Mouse (Mus musculus): ENCODE measurements around the gene Aven. TPM values are rescaled to one million over a fixed set of nuclear protein-coding genes. Genes with fewer than 3 reads are reported as not detected.

Gene Aven
- total and polyA plus RNA-seq, 2 experiments from 2014 or later: 3.5 to 8.9 TPM

GRCm38 (mm10) chr2:112676721-112677120 is 184.0 kb downstream of the Aven start:
- Histone ChIP-seq H3K4me2 (ENCODE audit: low read depth, low read length, poor library complexity, severe bottlenecking) (no peak overlapping the region), H3K9ac (replicated peaks; ENCODE audit: low read length, poor library complexity, severe bottlenecking) (no peak overlapping the region), H3K9me3 (ENCODE audit: low read length) (no peaks in the 10 kb centered on the region), H3K36me3 (ENCODE audit: insufficient read depth, low read length) (no peaks in the 10 kb centered on the region), H3K4me1 (ENCODE audit: insufficient read depth, low read length) (no peaks in the 10 kb centered on the region), H3K27ac (ENCODE audit: low read depth, low read length) (no peak overlapping the region), H3K27me3 (ENCODE audit: insufficient read depth, low read length) (no peaks in the 10 kb centered on the region), H3K4me3 (ENCODE audit: low read depth, low read length) (no peak overlapping the region)
- no peak for ATAC-seq (ENCODE audit: low FRiP score)
- 19% methylated on average over 1 of the region's 1 CpGs for WGBS
- peak; percentile 6 for DNase-seq (ENCODE audit: low spot score)
- TF ChIP-seq CTCF (IDR thresholded peaks at IDR 0.05): no peak

- Histone ChIP-seq H3K4me3 (ENCODE audit: low read depth, low read length) (no peak overlapping the region), H3K4me2 (ENCODE audit: low read depth, low read length, poor library complexity, severe bottlenecking) (no peak overlapping the region), H3K27me3 (ENCODE audit: insufficient read depth, low read length) (no peaks in the 10 kb centered on the region), H3K9ac (replicated peaks; ENCODE audit: low read length, poor library complexity, severe bottlenecking) (no peak overlapping the region), H3K36me3 (ENCODE audit: insufficient read depth, low read length) (no peaks in the 10 kb centered on the region), H3K9me3 (ENCODE audit: low read length) (no peaks in the 10 kb centered on the region), H3K4me1 (ENCODE audit: insufficient read depth, low read length) (no peaks in the 10 kb centered on the region), H3K27ac (ENCODE audit: low read depth, low read length) (no peak overlapping the region)
- DNase-seq (ENCODE audit: low spot score): no peak
- no peak for ATAC-seq (ENCODE audit: low FRiP score)
- no peak for TF ChIP-seq CTCF (IDR thresholded peaks at IDR 0.05)
- 8% methylated on average over 1 of the region's 1 CpGs for WGBS
These were observed 184.5 kb downstream of the Aven start for GRCm38 (mm10) chr2:112677246-112677645.

- Histone ChIP-seq H3K4me1 (ENCODE audit: insufficient read depth, low read length) (no peaks in the 10 kb centered on the region), H3K27me3 (ENCODE audit: insufficient read depth, low read length) (no peaks in the 10 kb centered on the region), H3K4me3 (ENCODE audit: low read depth, low read length) (no peak overlapping the region), H3K36me3 (ENCODE audit: insufficient read depth, low read length) (no peaks in the 10 kb centered on the region), H3K9ac (replicated peaks; ENCODE audit: low read length, poor library complexity, severe bottlenecking) (no peak overlapping the region), H3K4me2 (ENCODE audit: low read depth, low read length, poor library complexity, severe bottlenecking) (no peak overlapping the region), H3K9me3 (ENCODE audit: low read length) (no peaks in the 10 kb centered on the region), H3K27ac (ENCODE audit: low read depth, low read length) (no peak overlapping the region)
- DNase-seq (ENCODE audit: low spot score): no peak
- ATAC-seq (ENCODE audit: low FRiP score): no peak
- 83% methylated on average over 5 of the region's 5 CpGs for WGBS
- TF ChIP-seq CTCF (IDR thresholded peaks at IDR 0.05): no peak
These were observed 189.1 kb downstream of the Aven start for GRCm38 (mm10) chr2:112681817-112682216.

Small RNA genes lying within 50 kb of the gene (microRNA-seq; reads per million reads assigned to microRNA genes)
- not detected for gene Gm44374 (ENCODE audit: borderline number of aligned reads)

Other genes starting within 250 kb of the Aven start
- gene Nutm1, start 233.7 kb upstream of the Aven start, total RNA-seq (2014; rRNA removed): not detected in 2 replicates
- gene Nutm1, start 233.7 kb upstream of the Aven start, polyA plus RNA-seq (2015; fragmentation: Nextera tagmentation; extraction: Ambion mirVana): 0.06 and 0.09 TPM in 2 replicates
- gene Nop10, start 231.0 kb upstream of the Aven start, total RNA-seq (2014; rRNA removed): 75.7 and 111 TPM in 2 replicates
- gene Nop10, start 231.0 kb upstream of the Aven start, polyA plus RNA-seq (2015; fragmentation: Nextera tagmentation; extraction: Ambion mirVana): 151 and 158 TPM in 2 replicates
- gene Slc12a6, start 227.1 kb upstream of the Aven start, total RNA-seq (2014; rRNA removed): 69.7 and 81.6 TPM in 2 replicates
- gene Slc12a6, start 227.1 kb upstream of the Aven start, polyA plus RNA-seq (2015; fragmentation: Nextera tagmentation; extraction: Ambion mirVana): 13.3 and 14.1 TPM in 2 replicates
- 2.3 and 2.5 TPM in 2 replicates for gene Gm21985, start 226.7 kb upstream of the Aven start, total RNA-seq (2014; rRNA removed)
- not detected in 2 replicates for gene Gm21985, start 226.7 kb upstream of the Aven start, polyA plus RNA-seq (2015; fragmentation: Nextera tagmentation; extraction: Ambion mirVana)
- 113 and 129 TPM in 2 replicates for gene Emc4, start 124.9 kb upstream of the Aven start, total RNA-seq (2014; rRNA removed)
- 219 and 242 TPM in 2 replicates for gene Emc4, start 124.9 kb upstream of the Aven start, polyA plus RNA-seq (2015; fragmentation: Nextera tagmentation; extraction: Ambion mirVana)
- gene Katnbl1, start 113.8 kb upstream of the Aven start, total RNA-seq (2014; rRNA removed): 15.1 and 18.7 TPM in 2 replicates
- gene Katnbl1, start 113.8 kb upstream of the Aven start, polyA plus RNA-seq (2015; fragmentation: Nextera tagmentation; extraction: Ambion mirVana): 19.8 and 20.1 TPM in 2 replicates
- 16.8 and 19.5 TPM in 2 replicates for gene Emc7, start 38.0 kb upstream of the Aven start, total RNA-seq (2014; rRNA removed)
- 33.1 and 33.5 TPM in 2 replicates for gene Emc7, start 38.0 kb upstream of the Aven start, polyA plus RNA-seq (2015; fragmentation: Nextera tagmentation; extraction: Ambion mirVana)
- 7.6 and 7.7 TPM in 2 replicates for gene Chrm5, start 12.2 kb upstream of the Aven start, total RNA-seq (2014; rRNA removed)
- 2.7 and 3.1 TPM in 2 replicates for gene Chrm5, start 12.2 kb upstream of the Aven start, polyA plus RNA-seq (2015; fragmentation: Nextera tagmentation; extraction: Ambion mirVana)

Data from midbrain, postnatal 0 days (tissue).